Mouse (Mus musculus) heart, postnatal 4 days (tissue): Measurements from ENCODE around the gene Acot5. TPM values are rescaled to one million over a fixed set of nuclear protein-coding genes. Genes with fewer than 3 reads are reported as not detected.
"Not testable (repeated sequence)": the region's sequence is repeated elsewhere in the genome, so short reads cannot be mapped to it uniquely, and the experiment has no call there.

Source experiments
- DNase-seq: peaks from one replicate; pipeline ENCODE4 v3.0.0; 2021
- total RNA-seq, 2 experiments: library from RNA; stranded (reverse); gene quantifications; 2 replicates each; pipeline ENCODE4 v1.2.3; 2021

Acot5 gene
- total RNA-seq, 2 experiments from 2014 or later, result 0.21 TPM; not detected in 1

GRCm38 (mm10) chr12:84063228-84063627 lies 5.9 kb upstream of the Acot5 start:
- DNase-seq, result peak; percentile 25

DNA sequence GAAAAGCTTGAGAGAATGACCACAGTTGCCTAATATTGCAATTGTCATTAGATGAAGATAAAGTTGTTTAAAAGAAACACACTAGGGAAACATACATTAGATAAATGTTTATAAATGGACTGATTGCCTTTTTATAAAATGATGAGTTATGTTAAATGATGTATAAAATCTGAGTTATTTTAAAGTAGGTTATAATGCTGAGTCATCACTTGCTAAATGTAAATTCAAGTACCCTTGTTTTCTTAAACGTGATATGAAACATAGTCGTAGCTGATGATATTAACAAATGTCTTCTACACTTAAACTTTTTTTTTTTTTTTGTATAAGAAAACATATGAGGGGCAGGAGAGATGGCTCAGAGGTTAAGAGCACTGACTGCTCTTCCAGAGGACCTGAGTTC lies 5.3 kb upstream of the Acot5 start:
- DNase-seq, result no peak

DNA sequence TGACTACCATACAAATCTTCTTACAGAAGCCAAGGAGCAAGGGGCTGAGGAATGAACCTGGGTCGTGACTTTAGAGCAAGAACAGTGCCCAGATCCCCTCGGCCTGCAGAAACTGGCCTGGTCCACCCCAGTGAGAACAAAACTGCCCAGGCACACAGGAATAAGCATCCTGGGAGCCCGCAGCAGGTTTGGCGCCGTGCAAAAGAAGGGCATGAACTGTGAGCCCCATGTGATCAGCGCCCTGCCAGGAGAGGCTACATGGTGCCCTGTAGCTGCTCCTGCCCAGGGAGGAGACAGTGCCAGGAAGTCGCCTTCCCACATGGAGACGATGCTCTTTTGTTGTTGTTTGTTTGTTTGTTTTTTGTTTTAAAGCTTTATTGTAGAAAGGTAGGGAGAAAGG lies 4.5 kb upstream of the Acot5 start:
- DNase-seq, result no peak

DNA sequence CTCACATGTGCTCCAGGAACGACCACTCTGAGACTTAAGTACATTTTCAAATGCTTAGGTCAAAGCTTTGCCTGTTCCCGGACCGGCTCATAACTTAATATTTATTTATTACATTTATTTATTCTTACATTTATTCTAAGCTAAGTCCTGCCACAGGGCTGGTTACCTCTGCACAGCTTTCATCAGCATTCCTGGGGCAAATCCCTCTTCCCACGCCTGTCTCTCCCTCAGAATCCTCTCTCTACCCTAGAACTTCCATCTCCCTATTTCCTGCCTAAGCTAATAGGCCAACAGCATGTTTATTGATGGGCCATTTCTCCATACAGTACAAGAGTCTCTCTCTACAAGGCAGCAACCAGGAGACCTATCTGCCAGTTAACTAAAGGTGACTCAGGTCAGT lies 1.4 kb upstream of the Acot5 start:
- DNase-seq, result no peak

GRCm38 (mm10) chr12:84068296-84068695 lies 829 bp upstream of the Acot5 start:
- no peak for DNase-seq

- peak; percentile 45 for DNase-seq
These were observed 457 bp downstream of the Acot5 start for GRCm38 (mm10) chr12:84069582-84069981.

DNA sequence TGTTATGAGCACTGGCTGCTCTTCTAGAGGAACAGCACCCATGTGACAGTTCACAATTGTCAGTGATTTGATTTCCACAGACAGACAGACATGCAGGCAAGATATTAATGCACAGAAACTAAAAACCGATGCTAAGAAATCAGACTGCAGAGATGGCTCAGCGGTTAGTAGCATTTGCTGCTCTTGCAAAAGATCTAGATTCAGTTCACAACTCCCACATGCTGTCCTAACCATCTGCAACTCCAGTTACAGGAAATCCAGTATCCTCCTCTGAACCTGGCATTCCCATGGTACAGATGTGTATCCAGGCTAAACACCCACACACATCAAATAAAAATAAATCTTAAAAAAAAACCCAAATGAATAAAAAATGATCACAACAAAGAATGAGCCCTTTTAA lies 2.6 kb downstream of the Acot5 start:
- DNase-seq, result no peak

- no peak for DNase-seq
These were observed 8.4 kb downstream of the Acot5 start for GRCm38 (mm10) chr12:84077371-84077990.

GRCm38 (mm10) chr12:84083842-84084241 lies 14.7 kb downstream of the Acot5 start:
- no peak for DNase-seq

DNA sequence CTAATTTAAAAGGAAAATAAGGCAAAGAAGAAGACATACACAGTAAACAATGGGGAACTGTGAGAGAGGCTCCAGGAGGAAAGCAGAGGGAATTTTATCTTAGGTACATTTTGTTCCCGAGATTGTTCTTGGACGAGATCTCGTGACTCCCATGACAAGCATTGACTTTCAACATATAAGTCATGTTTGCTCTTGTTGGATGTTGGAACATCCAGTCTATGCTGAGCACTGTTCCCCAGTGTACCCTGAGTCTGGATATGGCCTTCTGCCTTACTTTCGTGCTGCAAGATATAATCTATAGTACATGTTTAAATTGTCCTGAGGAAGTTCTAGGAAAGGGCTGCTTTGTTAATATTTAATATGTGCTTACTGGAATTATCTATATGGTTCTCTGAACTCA lies 15.5 kb downstream of the Acot5 start:
- DNase-seq, result no peak

DNA sequence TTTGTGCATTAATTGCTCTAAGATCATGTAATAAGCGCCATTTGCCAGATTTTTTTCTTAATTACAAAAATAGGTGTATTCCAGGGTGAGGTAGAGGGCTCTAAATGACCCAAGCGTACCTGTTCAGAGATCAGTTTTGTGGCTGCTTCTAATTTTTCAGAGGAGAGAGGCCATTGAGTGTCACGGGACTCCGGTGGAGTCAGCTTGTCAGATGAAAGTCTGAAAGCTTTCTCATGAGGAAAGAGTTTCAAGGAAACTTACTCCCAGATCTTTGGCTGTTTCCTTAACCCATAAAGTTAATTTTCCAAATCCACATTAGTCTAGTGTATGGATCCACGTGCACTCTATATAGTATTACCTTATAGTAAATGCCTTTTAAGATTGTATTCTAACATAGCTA lies 25.5 kb downstream of the Acot5 start:
- not testable (repeated sequence) for DNase-seq

- no peak for DNase-seq
These were observed 30.5 kb downstream of the Acot5 start for GRCm38 (mm10) chr12:84099605-84100004.

GRCm38 (mm10) chr12:84100071-84100470 lies 30.9 kb downstream of the Acot5 start:
- no peak for DNase-seq

- DNase-seq, result peak; percentile 52
These were observed 31.7 kb downstream of the Acot5 start, which contains the start of gene Acot6 for GRCm38 (mm10) chr12:84100604-84101492. TSS of gene Acot6 (plus strand) at chr12:84100654.

- no peak for DNase-seq
These were observed 32.3 kb downstream of the Acot5 start for GRCm38 (mm10) chr12:84101493-84101845.

DNA sequence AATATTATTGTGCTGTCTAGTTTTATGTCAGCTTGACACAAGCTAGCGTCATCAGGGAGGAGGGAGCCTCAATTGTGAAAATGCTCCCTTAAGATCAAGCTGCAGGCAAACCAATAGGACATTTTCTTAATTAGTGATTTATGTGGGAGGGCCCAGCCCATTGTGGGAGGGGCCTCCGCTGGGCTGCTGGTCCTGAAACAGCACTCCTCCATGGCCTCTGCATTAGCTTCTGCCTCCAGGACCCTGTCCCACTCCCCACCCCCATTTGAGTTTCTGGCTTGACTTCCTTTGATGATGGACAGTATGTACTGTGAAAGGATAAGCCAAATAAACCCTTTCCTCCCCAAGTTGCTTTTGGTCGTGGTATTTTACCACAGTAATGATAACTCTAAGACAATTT lies 37.9 kb downstream of the Acot5 start:
- DNase-seq, result no peak

- no peak for DNase-seq
These were observed 38.6 kb downstream of the Acot5 start for GRCm38 (mm10) chr12:84107692-84108091.

DNA sequence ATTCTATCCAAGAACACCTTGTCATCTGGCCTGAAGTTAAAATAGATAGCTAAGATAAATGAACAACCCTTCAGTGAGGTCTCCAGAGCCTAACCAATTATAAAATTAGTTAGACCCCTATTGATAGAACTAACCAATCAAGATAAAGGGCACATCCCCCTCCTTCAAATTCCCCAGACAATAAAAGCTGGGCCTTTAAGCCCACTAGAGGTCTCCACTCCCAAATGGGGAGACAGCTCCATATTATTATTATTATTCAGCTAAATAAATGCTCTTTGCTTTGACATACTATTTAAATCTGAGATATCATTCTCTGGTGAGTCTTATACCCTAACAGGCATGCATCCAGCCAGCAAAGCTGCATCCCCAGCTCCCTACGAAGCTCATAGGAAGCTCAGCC lies 40.8 kb downstream of the Acot5 start:
- no peak for DNase-seq

DNA sequence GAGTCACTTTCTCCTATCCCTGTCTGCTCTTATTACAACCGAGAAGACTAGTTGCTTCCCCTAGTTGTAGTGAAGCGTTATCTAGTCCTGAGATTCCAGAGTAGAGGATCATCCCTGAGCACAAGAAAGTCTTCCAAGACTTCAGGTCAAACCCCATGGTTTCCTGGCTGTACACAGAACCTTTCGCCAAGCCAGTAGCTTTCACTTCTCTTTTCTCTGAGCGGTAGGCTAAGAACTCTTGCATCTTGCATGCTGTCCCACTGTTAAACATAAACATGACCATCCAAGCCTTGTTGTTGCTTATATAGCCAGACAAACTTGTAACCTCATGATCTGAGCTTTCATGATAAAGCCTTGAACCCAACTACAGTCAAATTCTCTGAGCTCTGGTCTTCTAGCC lies 41.7 kb downstream of the Acot5 start:
- no peak for DNase-seq

- DNase-seq, result no peak
These were observed 44.6 kb downstream of the Acot5 start for GRCm38 (mm10) chr12:84113676-84114075.

GRCm38 (mm10) chr12:84114153-84114994 lies 45.2 kb downstream of the Acot5 start, which contains the start of gene Dnal1:
TSS of gene Dnal1 (plus strand) at chr12:84114366.
- DNase-seq, result peak; percentile 91

- DNase-seq, result no peak
These were observed 50.5 kb downstream of the Acot5 start for GRCm38 (mm10) chr12:84119584-84119983.
